Mouse (Mus musculus) hematopoietic stem cell, adult 5-6 weeks (primary cell): Measurements from ENCODE around the gene Bzw1. TPM values are rescaled to one million over a fixed set of nuclear protein-coding genes. Genes with fewer than 3 reads are reported as not detected.

Experiments used
- ATAC-seq, 2 experiments: fragments of 125-278 bp in 1 of 2; replicated peaks in 1 of 2; 2 replicates each; pipeline ENCODE4 v1.8.0; 2016 to 2017; ENCODE audit warnings: inconsistent platforms in 2 of 2, mild to moderate bottlenecking in 2 of 2, moderate number of reproducible peaks in 2 of 2, low read depth in 1 of 2, moderate TSS enrichment in 1 of 2; ENCODE audit not compliant: low FRiP score in 2 of 2, poor library complexity in 2 of 2, severe bottlenecking in 2 of 2, insufficient read depth in 1 of 2, low TSS enrichment in 1 of 2
- total RNA-seq: library from RNA; stranded (forward); fragments of 172-1452, 232-1000 nt; gene quantifications from 2 replicates; pipeline ENCODE4 v1.2.3, GENCODE M21; 2017

Gene Bzw1
- total RNA-seq, 1 experiment from 2014 or later, result 230 TPM

- ATAC-seq, result peak in 1 of 2 experiments; percentile 0; a peak in 1 of 4 replicates
Observed at GRCm38 (mm10) chr1:58392268-58392651, 438 bp upstream of the Bzw1 start.

- peak; percentile 30 to 51; a peak in 2 of 4 replicates for ATAC-seq
Observed at GRCm38 (mm10) chr1:58393284-58394195, 842 bp downstream of the Bzw1 start.

GRCm38 (mm10) chr1:58395341-58395740 is 2.6 kb downstream of the Bzw1 start:
- no peak for ATAC-seq

- no peak for ATAC-seq
Observed at GRCm38 (mm10) chr1:58396179-58396578, 3.5 kb downstream of the Bzw1 start.

- no peak for ATAC-seq
Observed at GRCm38 (mm10) chr1:58397731-58398130, 5.0 kb downstream of the Bzw1 start.

GRCm38 (mm10) chr1:58401396-58401795 is 8.7 kb downstream of the Bzw1 start:
- no peak for ATAC-seq

GRCm38 (mm10) chr1:58403745-58404144 is 11.0 kb downstream of the Bzw1 start:
- no peak for ATAC-seq

GRCm38 (mm10) chr1:58407321-58407720 is 14.6 kb downstream of the Bzw1 start:
- no peak for ATAC-seq

- no peak for ATAC-seq
Observed at GRCm38 (mm10) chr1:58408141-58408540, 15.4 kb downstream of the Bzw1 start.

GRCm38 (mm10) chr1:58409553-58410197 is 17.0 kb downstream of the Bzw1 start:
- ATAC-seq, result no peak

GRCm38 (mm10) chr1:58410198-58410588 is 17.5 kb downstream of the Bzw1 start:
- ATAC-seq, result no peak

GRCm38 (mm10) chr1:58410776-58411175 is 18.1 kb downstream of the Bzw1 start:
- ATAC-seq, result no peak

- no peak for ATAC-seq
Observed at GRCm38 (mm10) chr1:58415442-58415841, 22.7 kb downstream of the Bzw1 start.

- peak in 1 of 2 experiments; percentile 43; a peak in 1 of 4 replicates for ATAC-seq
Observed at GRCm38 (mm10) chr1:58416048-58416447, 23.4 kb downstream of the Bzw1 start.

GRCm38 (mm10) chr1:58420032-58420431 is 27.3 kb downstream of the Bzw1 start:
- no peak for ATAC-seq

- no peak for ATAC-seq
Observed at GRCm38 (mm10) chr1:58420961-58421360, 28.3 kb downstream of the Bzw1 start.

GRCm38 (mm10) chr1:58422879-58423278 is 30.2 kb downstream of the Bzw1 start:
- ATAC-seq, result peak; percentile 59 to 76
